Mouse (Mus musculus): ENCODE measurements around the gene Ins2. TPM values are rescaled to one million over a fixed set of nuclear protein-coding genes. Genes with fewer than 3 reads are reported as not detected.

The Ins2 gene
- not detected for total RNA-seq (2021)
- long read RNA-seq, experiment 1: 0 reads
- long read RNA-seq, experiment 2: 0 reads

- DNase-seq (ENCODE audit: extremely low spot score in 1 of 2, low spot score in 2 of 2): no peak
- intact Hi-C loops (cut with DNase I): no loop called here
- Histone ChIP-seq H3K27ac (no peak within 1 kb of the TSS), H3K4me3 (no peak within 1 kb of the TSS)
- TF ChIP-seq CTCF (IDR thresholded peaks at IDR 0.05): no peak
Observed at GRCm38 (mm10) chr7:142743281-142743680, at the start of gene Ins2. Gene Ins2, minus strand, starts transcription at chr7:142743381.

DNA sequence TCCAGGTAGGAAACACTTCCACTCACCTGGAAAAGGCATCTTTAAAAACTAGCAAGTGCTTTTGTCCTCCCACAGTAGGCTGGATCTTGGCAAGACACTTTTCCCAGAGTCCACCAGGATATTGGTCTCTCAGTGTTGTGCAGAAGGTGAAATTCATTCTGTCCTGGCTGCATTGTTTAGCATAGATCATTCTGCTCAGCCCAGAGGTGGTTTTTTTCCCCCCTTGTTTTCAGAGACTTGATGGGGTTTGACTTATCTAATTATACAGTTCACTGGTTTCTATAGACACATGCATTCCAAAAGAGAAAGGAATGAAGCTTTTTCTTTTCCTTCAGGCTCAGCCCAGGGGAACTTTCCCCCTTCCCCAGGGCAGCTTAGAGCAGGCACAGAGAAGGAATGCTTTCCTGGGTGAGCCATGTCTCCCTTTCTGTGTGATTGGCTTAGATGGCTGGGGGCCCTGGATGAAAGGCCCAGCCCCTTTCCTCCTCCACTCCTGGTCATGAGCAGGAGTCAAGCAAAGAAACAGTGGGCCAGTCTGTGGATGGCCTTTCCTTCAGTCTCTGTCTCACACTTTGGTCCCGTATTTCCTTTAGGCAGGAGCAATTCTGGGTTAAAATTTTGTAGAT lies 49.6 kb upstream of the Ins2 start:
- TF ChIP-seq CTCF (IDR thresholded peaks at IDR 0.05): no peak
- Histone ChIP-seq H3K4me3 (no peak overlapping the region), H3K27ac (no peak overlapping the region)
- intact Hi-C loops (cut with DNase I): no loop called here
- DNase-seq (ENCODE audit: extremely low spot score in 1 of 2, low spot score in 2 of 2): no peak

DNA sequence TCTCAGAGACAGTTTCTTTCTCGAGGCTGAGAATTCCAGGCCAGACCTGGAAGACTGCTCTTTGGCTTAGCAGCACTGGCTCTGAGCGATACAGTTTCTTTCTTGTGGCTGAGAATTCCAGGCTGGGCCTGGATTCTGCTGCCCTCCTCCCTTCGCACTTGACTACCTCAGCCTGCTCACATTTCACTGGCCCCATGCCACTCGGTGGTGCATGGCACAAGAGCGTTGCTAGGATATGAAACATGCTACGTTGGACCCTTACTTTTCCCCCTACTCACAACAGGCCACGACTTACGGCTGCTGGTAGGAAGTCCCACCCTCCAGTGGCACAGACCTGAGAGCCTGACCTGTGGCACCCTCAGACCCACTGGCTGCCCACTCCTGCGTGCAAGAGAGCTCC lies 46.5 kb upstream of the Ins2 start:
- no peak overlapping the region for H3K4me3 ChIP-seq
- intact Hi-C loops (cut with DNase I): no loop called here

GRCm38 (mm10) chr7:142737772-142738171 lies 5.4 kb downstream of the Ins2 start:
- DNase-seq (ENCODE audit: extremely low spot score in 1 of 2, low spot score in 2 of 2): peak in 1 of 2 experiments; percentile 17
- TF ChIP-seq CTCF (IDR thresholded peaks at IDR 0.05): peak; percentile 76
- no peak overlapping the region for H3K4me3 ChIP-seq
- no peak overlapping the region for H3K27ac ChIP-seq
- intact Hi-C loops (cut with DNase I): loop anchor here (2.0 kb wide), 1 partner anchor 113 kb away; no protein-coding TSS in a partner anchor

More for the DNA sequence above, 46.5 kb upstream of the Ins2 start:
- TF ChIP-seq CTCF (IDR thresholded peaks at IDR 0.05): no peak
- no peak for DNase-seq (ENCODE audit: extremely low spot score in 1 of 2, low spot score in 2 of 2)
- H3K27ac ChIP-seq: no peak overlapping the region

GRCm38 (mm10) chr7:142736943-142737490 lies 6.2 kb downstream of the Ins2 start:
- no peak overlapping the region for H3K27ac ChIP-seq
- DNase-seq (ENCODE audit: extremely low spot score in 1 of 2, low spot score in 2 of 2): peak; percentile 15 to 27
- peak; percentile 87 for TF ChIP-seq CTCF (IDR thresholded peaks at IDR 0.05)
- no peak overlapping the region for H3K4me3 ChIP-seq
- intact Hi-C loops (cut with DNase I): loop anchor here (2.0 kb wide), 1 partner anchor 114 kb away; no protein-coding TSS in a partner anchor

DNA sequence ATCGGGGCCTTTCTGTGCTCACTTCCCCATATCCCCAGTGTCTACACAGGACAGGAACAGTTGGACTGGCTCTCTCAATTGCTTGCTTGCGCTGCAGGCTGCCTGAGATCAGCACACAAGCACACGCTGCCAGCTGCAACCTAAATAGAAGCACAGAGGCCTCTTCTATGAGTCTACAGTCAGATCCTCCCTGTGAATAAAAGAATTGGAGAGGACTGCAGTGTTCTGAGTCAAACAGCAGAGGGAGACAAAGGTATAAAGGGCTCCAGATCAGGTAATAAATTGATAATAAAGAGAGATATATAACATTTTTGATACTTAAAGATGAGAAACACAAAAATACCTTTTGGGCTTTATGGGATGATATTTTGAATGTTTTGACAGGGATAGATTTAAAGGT lies 17.2 kb downstream of the Ins2 start:
- H3K4me3 ChIP-seq: no peak overlapping the region
- intact Hi-C loops (cut with DNase I): no loop called here
- peak; percentile 69 for TF ChIP-seq CTCF (IDR thresholded peaks at IDR 0.05)
- H3K27ac ChIP-seq: no peak overlapping the region
- no peak for DNase-seq (ENCODE audit: extremely low spot score in 1 of 2, low spot score in 2 of 2)

GRCm38 (mm10) chr7:142720725-142721124 lies 22.5 kb downstream of the Ins2 start:
- H3K4me3 ChIP-seq: no peak overlapping the region
- intact Hi-C loops (cut with DNase I): no loop called here
- TF ChIP-seq CTCF (IDR thresholded peaks at IDR 0.05): peak; percentile 66
- H3K27ac ChIP-seq: no peak overlapping the region
- no peak for DNase-seq (ENCODE audit: extremely low spot score in 1 of 2, low spot score in 2 of 2)

GRCm38 (mm10) chr7:142714783-142715498 lies 28.2 kb downstream of the Ins2 start:
- no peak overlapping the region for H3K27ac ChIP-seq
- TF ChIP-seq CTCF (IDR thresholded peaks at IDR 0.05): peak; percentile 90
- H3K4me3 ChIP-seq: no peak overlapping the region
- peak; percentile 31 to 32 for DNase-seq (ENCODE audit: extremely low spot score in 1 of 2, low spot score in 2 of 2)
- intact Hi-C loops (cut with DNase I): no loop called here

DNA sequence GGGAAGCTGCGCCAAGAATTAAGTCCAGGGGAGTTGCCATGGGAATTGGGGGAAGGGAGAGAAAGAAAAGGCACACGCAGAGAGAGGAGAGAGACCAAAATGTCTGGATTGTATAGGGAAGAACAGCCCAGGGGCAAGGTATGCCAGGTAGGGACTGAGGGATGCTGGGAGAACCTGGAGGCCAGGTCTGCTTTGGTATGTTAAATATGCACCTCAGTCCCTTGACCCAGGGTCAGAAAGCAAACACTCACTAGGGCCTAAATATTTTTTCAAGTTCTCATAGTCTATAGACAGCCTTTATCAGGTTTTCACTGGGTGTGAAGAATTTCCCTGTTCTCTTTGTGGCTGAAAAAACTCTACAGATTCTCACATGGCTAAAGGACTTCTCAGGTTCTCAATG lies 36.3 kb downstream of the Ins2 start:
- no peak for DNase-seq (ENCODE audit: extremely low spot score in 1 of 2, low spot score in 2 of 2)
- TF ChIP-seq CTCF (IDR thresholded peaks at IDR 0.05): no peak
- intact Hi-C loops (cut with DNase I): no loop called here

GRCm38 (mm10) chr7:142699334-142699860 lies 43.8 kb downstream of the Ins2 start:
- no peak overlapping the region for H3K27ac ChIP-seq
- no peak for TF ChIP-seq CTCF (IDR thresholded peaks at IDR 0.05)
- intact Hi-C loops (cut with DNase I): no loop called here
- DNase-seq (ENCODE audit: extremely low spot score in 1 of 2, low spot score in 2 of 2): no peak
- no peak overlapping the region for H3K4me3 ChIP-seq

More for the DNA sequence above, 36.3 kb downstream of the Ins2 start:
- Histone ChIP-seq H3K27ac (no peak overlapping the region), H3K4me3 (no peak overlapping the region)

DNA sequence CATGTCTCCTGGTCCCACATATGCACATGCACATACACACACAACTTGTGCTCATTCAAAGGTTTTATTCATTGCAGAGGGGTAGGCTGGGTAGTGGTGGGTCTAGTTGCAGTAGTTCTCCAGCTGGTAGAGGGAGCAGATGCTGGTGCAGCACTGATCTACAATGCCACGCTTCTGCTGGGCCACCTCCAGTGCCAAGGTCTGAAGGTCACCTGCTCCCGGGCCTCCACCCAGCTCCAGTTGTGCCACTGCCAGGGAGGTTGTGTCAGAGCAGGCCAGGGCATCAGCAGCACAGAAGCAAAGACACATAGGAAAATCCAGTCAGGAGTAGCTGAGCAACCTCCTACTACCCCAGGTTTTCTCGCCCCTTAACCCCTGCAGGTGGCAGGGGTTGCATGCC lies 64.6 kb downstream of the Ins2 start:
- no peak for TF ChIP-seq CTCF (IDR thresholded peaks at IDR 0.05)
- H3K4me3 ChIP-seq: no peak overlapping the region
- no peak overlapping the region for H3K27ac ChIP-seq
- intact Hi-C loops (cut with DNase I): no loop called here
- no peak for DNase-seq (ENCODE audit: extremely low spot score in 1 of 2, low spot score in 2 of 2)

- no peak overlapping the region for H3K4me3 ChIP-seq
- peak; percentile 65 for TF ChIP-seq CTCF (IDR thresholded peaks at IDR 0.05)
- intact Hi-C loops (cut with DNase I): loop anchor here (1.0 to 2.0 kb wide), 3 partner anchors 189 to 359 kb away; no protein-coding TSS in a partner anchor
Observed at GRCm38 (mm10) chr7:142675644-142676043, 67.5 kb downstream of the Ins2 start.

More at GRCm38 (mm10) chr7:142675644-142676043, 67.5 kb downstream of the Ins2 start:
- peak; percentile 56 to 58 for DNase-seq (ENCODE audit: extremely low spot score in 1 of 2, low spot score in 2 of 2)
- no peak overlapping the region for H3K27ac ChIP-seq
